Mouse (Mus musculus): ENCODE results near the gene Ncoa3.

DNA sequence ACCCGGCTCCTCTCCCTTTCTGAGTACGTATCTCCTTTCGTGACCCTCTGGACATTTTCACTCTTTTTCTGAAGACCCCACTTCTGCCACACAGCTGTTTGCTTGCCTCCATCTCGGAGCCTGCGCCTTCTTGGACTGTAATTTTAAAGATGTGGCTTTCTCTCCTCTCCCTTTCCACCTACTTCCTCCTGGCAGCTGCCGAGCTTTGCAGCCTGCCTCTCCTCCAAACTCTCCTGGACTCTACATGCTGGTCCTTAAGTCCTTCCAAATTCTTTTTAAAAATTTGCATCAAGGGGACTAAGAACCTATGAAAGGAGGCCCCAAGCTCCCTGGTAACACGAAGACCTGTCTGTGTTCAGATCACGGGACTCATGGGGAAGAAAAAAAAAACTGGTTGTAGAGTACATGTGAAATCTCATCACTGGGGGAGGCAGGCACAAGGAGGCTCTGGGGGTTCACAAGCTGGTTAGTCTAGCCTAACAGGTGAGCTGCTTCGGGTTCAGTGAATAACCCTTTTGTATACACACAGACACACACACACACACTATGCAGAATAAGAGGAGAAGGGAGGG, 35.1 kb upstream of the Ncoa3 start:
- TF ChIP-seq CTCF (IDR thresholded peaks at IDR 0.05; ENCODE audit: control insufficient read depth, insufficient read depth, insufficient replicate concordance, low read depth, low read length) (no peak), POLR2A (IDR thresholded peaks at IDR 0.05; ENCODE audit: control insufficient read depth, low read depth, low read length) (no peak)
